Mouse (Mus musculus): Measurements from ENCODE around the gene Morn5. TPM values are rescaled to one million over a fixed set of nuclear protein-coding genes. Genes with fewer than 3 reads are reported as not detected.

Gene Morn5
- total RNA-seq (2021) = not detected
- 0.61 and 0.73 TPM in 2 replicates for polyA plus RNA-seq (2012; rRNA removed)
- long read RNA-seq = 0 reads

DNA sequence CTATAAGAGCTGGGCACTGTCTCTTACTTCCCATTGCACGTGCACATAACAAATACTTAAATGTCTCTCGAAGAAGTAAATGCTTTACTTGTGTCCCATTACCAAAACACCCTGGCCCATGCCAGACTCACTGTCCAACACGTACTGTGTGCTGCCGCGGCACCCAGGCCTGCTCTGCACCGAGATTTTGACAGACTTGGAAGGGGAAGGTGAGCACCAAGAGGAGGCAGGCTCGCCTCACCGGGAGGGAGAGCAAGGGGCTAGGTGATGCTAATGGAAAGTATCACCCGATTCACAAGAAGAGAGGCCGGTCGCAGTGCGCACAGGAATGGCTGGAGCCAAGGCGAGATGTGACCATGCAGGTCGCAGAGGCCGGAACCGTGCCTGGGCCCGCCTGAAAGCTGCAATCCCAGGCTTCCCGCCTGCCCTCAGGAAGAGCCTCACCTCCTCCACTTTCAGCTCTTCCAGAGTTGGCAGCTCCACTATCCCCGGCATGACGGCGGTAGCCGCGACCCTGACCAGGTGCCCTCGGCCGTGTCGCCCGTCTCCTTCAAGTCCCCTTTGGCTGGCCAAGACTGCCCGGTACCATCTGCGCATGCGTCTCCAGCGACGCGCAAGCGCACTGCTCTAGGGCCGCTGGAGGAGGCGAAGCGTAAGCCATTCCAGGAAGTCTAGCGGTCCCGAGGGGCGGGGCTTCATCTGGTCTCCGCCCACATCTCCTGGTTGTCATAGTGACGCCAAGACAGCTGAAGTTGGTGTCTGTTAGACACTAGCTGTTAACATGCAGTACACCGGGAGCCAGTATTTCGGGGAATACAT, at the start of gene Morn5, which contains the start of gene Ndufa8:
Morn5 (plus strand) TSS at position 711 of the 819 bp plus-strand sequence.
Ndufa8 (minus strand) TSS at position 659 of the 819 bp plus-strand sequence.
- WGBS = under 1% methylated on average over 42 of the region's 44 CpGs
- Histone ChIP-seq H3K9ac (ENCODE audit: low read depth, low read length) (peak within 1 kb of the TSS; percentile 88), H3K4me3 (peak within 1 kb of the TSS; percentile 84), H3K27me3 (ENCODE audit: control insufficient read depth, insufficient read depth, low read length) (no peaks in the 10 kb centered on the region), H3K36me3 (ENCODE audit: control insufficient read depth, insufficient read depth, low read length) (peaks cover 24% of the 10 kb centered on the region), H3K27ac (peak within 1 kb of the TSS; percentile 95), H3K79me2 (replicated peaks; ENCODE audit: control insufficient read depth, insufficient read depth, low read length) (peaks cover 6% of the 10 kb centered on the region), H3K4me1 (ENCODE audit: control insufficient read depth, insufficient read depth, low read length) (peaks cover 14% of the 10 kb centered on the region)
- intact Hi-C loops (cut with DNase I) = loop anchor here (2.0 kb wide), 1 partner anchor 88 kb away; the partner anchor contains the start of genes Mrrf and Rbm18
- no peak for TF ChIP-seq EP300 (IDR thresholded peaks at IDR 0.05; ENCODE audit: insufficient read depth, low read depth, low read length)
- TF ChIP-seq POLR2A (IDR thresholded peaks at IDR 0.05; ENCODE audit: insufficient read depth, low read depth, low read length) = peak; percentile 96
- peak; percentile 98 to 99 for DNase-seq

GRCm38 (mm10) chr2:36000390-36000789, 48.9 kb upstream of the Morn5 start:
- intact Hi-C loops (cut with DNase I) = no loop called here
- no peak for TF ChIP-seq EP300 (IDR thresholded peaks at IDR 0.05; ENCODE audit: insufficient read depth, low read depth, low read length)
- no peak for TF ChIP-seq CTCF (IDR thresholded peaks at IDR 0.05)
- no peak for TF ChIP-seq POLR2A (IDR thresholded peaks at IDR 0.05; ENCODE audit: insufficient read depth, low read depth, low read length)
- H3K79me2 ChIP-seq (replicated peaks; ENCODE audit: control insufficient read depth, insufficient read depth, low read length) = no peaks in the 10 kb centered on the region
- no peak for DNase-seq
- H3K4me1 ChIP-seq (ENCODE audit: control insufficient read depth, insufficient read depth, low read length) = peaks cover 8% of the 10 kb centered on the region
- 39% methylated on average over 1 of the region's 1 CpGs for WGBS
- H3K27me3 ChIP-seq (ENCODE audit: control insufficient read depth, insufficient read depth, low read length) = no peaks in the 10 kb centered on the region
- H3K9ac ChIP-seq (ENCODE audit: low read depth, low read length) = no peak overlapping the region
- no peak overlapping the region for H3K27ac ChIP-seq
- no peak overlapping the region for H3K4me3 ChIP-seq
- no peaks in the 10 kb centered on the region for H3K36me3 ChIP-seq (ENCODE audit: control insufficient read depth, insufficient read depth, low read length)

GRCm38 (mm10) chr2:36002188-36002587, 47.1 kb upstream of the Morn5 start:
- Histone ChIP-seq H3K9ac (ENCODE audit: low read depth, low read length) (no peak overlapping the region), H3K36me3 (ENCODE audit: control insufficient read depth, insufficient read depth, low read length) (no peaks in the 10 kb centered on the region), H3K79me2 (replicated peaks; ENCODE audit: control insufficient read depth, insufficient read depth, low read length) (no peaks in the 10 kb centered on the region), H3K4me1 (ENCODE audit: control insufficient read depth, insufficient read depth, low read length) (peaks cover 2% of the 10 kb centered on the region; the same call in 1 of the 2 replicates), H3K27me3 (ENCODE audit: control insufficient read depth, insufficient read depth, low read length) (no peaks in the 10 kb centered on the region), H3K4me3 (no peak overlapping the region), H3K27ac (no peak overlapping the region)
- DNase-seq = no peak
- TF ChIP-seq POLR2A (IDR thresholded peaks at IDR 0.05; ENCODE audit: insufficient read depth, low read depth, low read length) = no peak
- no peak for TF ChIP-seq CTCF (IDR thresholded peaks at IDR 0.05)
- no peak for TF ChIP-seq EP300 (IDR thresholded peaks at IDR 0.05; ENCODE audit: insufficient read depth, low read depth, low read length)
- WGBS = 62% methylated on average over 6 of the region's 6 CpGs
- intact Hi-C loops (cut with DNase I) = no loop called here

GRCm38 (mm10) chr2:36008071-36008470, 41.2 kb upstream of the Morn5 start:
- WGBS = 14% methylated on average over 1 of the region's 1 CpGs
- Histone ChIP-seq H3K36me3 (ENCODE audit: control insufficient read depth, insufficient read depth, low read length) (no peaks in the 10 kb centered on the region), H3K4me3 (no peak overlapping the region), H3K4me1 (ENCODE audit: control insufficient read depth, insufficient read depth, low read length) (peaks cover 4% of the 10 kb centered on the region; the same call in 1 of the 2 replicates), H3K9ac (ENCODE audit: low read depth, low read length) (no peak overlapping the region), H3K27me3 (ENCODE audit: control insufficient read depth, insufficient read depth, low read length) (no peaks in the 10 kb centered on the region), H3K79me2 (replicated peaks; ENCODE audit: control insufficient read depth, insufficient read depth, low read length) (no peaks in the 10 kb centered on the region), H3K27ac (no peak overlapping the region)
- TF ChIP-seq CTCF (IDR thresholded peaks at IDR 0.05) = peak; percentile 96
- no peak for TF ChIP-seq POLR2A (IDR thresholded peaks at IDR 0.05; ENCODE audit: insufficient read depth, low read depth, low read length)
- no peak for TF ChIP-seq EP300 (IDR thresholded peaks at IDR 0.05; ENCODE audit: insufficient read depth, low read depth, low read length)
- DNase-seq = peak in 1 of 2 experiments; percentile 27
- intact Hi-C loops (cut with DNase I) = loop anchor here (1.0 to 5.0 kb wide), 2 partner anchors 24 to 269 kb away; no protein-coding TSS in a partner anchor

GRCm38 (mm10) chr2:36009386-36009785, 39.9 kb upstream of the Morn5 start:
- Histone ChIP-seq H3K27me3 (ENCODE audit: control insufficient read depth, insufficient read depth, low read length) (no peaks in the 10 kb centered on the region), H3K79me2 (replicated peaks; ENCODE audit: control insufficient read depth, insufficient read depth, low read length) (no peaks in the 10 kb centered on the region), H3K4me1 (ENCODE audit: control insufficient read depth, insufficient read depth, low read length) (peaks cover 9% of the 10 kb centered on the region), H3K36me3 (ENCODE audit: control insufficient read depth, insufficient read depth, low read length) (no peaks in the 10 kb centered on the region), H3K27ac (no peak overlapping the region), H3K4me3 (no peak overlapping the region), H3K9ac (ENCODE audit: low read depth, low read length) (no peak overlapping the region)
- peak; percentile 63 to 77 for DNase-seq
- 21% methylated on average over 4 of the region's 4 CpGs for WGBS
- TF ChIP-seq CTCF (IDR thresholded peaks at IDR 0.05) (peak; percentile 82), EP300 (IDR thresholded peaks at IDR 0.05; ENCODE audit: insufficient read depth, low read depth, low read length) (peak; percentile 81), POLR2A (IDR thresholded peaks at IDR 0.05; ENCODE audit: insufficient read depth, low read depth, low read length) (no peak)
- intact Hi-C loops (cut with DNase I) = loop anchor here (1.0 to 5.0 kb wide), 2 partner anchors 205 to 268 kb away; no protein-coding TSS in a partner anchor

GRCm38 (mm10) chr2:36010579-36010978, 38.7 kb upstream of the Morn5 start:
- H3K27me3 ChIP-seq (ENCODE audit: control insufficient read depth, insufficient read depth, low read length) = no peaks in the 10 kb centered on the region

More at GRCm38 (mm10) chr2:36010579-36010978, 38.7 kb upstream of the Morn5 start:
- H3K4me3 ChIP-seq = no peak overlapping the region
- no peak overlapping the region for H3K27ac ChIP-seq
- TF ChIP-seq EP300 (IDR thresholded peaks at IDR 0.05; ENCODE audit: insufficient read depth, low read depth, low read length) = no peak
- TF ChIP-seq POLR2A (IDR thresholded peaks at IDR 0.05; ENCODE audit: insufficient read depth, low read depth, low read length) = no peak
- TF ChIP-seq CTCF (IDR thresholded peaks at IDR 0.05) = no peak
- intact Hi-C loops (cut with DNase I) = loop anchor here (5.0 kb wide), 1 partner anchor 127 kb away; the partner anchor contains the start of genes Mrrf and Rbm18
- peaks cover 9% of the 10 kb centered on the region for H3K4me1 ChIP-seq (ENCODE audit: control insufficient read depth, insufficient read depth, low read length)
- no peaks in the 10 kb centered on the region for H3K79me2 ChIP-seq (replicated peaks; ENCODE audit: control insufficient read depth, insufficient read depth, low read length)
- H3K36me3 ChIP-seq (ENCODE audit: control insufficient read depth, insufficient read depth, low read length) = no peaks in the 10 kb centered on the region
- no peak for DNase-seq
- H3K9ac ChIP-seq (ENCODE audit: low read depth, low read length) = no peak overlapping the region
- WGBS = 77% methylated on average over 8 of the region's 8 CpGs
